Mouse (Mus musculus) erythroid progenitor cell, adult 5-6 weeks (primary cell): Measurements from ENCODE around the gene Mpped1. TPM values are rescaled to one million over a fixed set of nuclear protein-coding genes. Genes with fewer than 3 reads are reported as not detected.

Source experiments
- ATAC-seq: replicated peaks from 2 replicates; pipeline ENCODE4 v1.8.0; 2016; ENCODE audit warnings: moderate number of reproducible peaks, mild to moderate bottlenecking, moderate TSS enrichment, inconsistent platforms; ENCODE audit not compliant: poor library complexity, low FRiP score, severe bottlenecking
- total RNA-seq, 2 experiments: library from RNA; stranded (forward) in 1 of 2; stranded (reverse) in 1 of 2; fragments of 150-400 nt in 1 of 2; fragments of 186-747, 209-891 nt in 1 of 2; gene quantifications; 2 replicates each; pipeline versions ENCODE4 v1.2.3 to v1.2.4; 2015 to 2017; ENCODE audit warnings: low replicate concordance in 2 of 2

Gene Mpped1
- total RNA-seq, 2 experiments from 2014 or later, result not detected

DNA sequence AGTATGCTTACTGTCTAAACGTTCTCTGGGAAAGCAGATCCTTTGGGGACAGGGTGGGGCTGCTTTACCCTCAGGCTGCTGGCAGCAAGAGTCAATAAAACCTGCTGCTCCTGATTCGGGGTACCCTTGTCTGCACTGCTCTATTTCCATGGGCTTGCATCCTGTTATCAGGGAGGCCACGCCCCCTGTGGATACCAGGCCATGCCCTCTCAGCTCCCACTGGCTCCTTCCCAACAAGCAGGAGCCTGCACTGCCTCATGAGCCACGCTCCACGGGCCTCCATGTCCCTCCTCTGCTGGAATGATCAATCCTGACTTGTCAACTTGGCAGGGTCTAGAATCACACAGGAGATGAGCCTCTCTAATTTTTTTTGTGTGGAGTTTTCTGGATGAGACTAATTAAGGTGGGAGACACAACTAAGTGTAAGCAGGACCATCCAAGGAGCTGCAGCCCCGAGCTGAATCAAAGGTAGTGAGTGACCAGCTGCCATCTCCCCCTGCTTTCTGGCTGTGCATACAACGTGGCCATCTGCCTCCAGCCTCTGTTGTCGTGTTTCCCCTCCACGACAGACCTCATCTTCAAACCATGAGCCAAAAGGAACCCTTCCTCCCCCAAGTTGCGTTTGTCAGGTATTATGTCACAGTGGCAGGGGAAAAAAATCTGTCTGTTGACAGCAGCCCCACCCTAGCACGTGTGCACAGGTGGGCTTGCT lies 98.0 kb downstream of the Mpped1 start:
- ATAC-seq, result no peak

DNA sequence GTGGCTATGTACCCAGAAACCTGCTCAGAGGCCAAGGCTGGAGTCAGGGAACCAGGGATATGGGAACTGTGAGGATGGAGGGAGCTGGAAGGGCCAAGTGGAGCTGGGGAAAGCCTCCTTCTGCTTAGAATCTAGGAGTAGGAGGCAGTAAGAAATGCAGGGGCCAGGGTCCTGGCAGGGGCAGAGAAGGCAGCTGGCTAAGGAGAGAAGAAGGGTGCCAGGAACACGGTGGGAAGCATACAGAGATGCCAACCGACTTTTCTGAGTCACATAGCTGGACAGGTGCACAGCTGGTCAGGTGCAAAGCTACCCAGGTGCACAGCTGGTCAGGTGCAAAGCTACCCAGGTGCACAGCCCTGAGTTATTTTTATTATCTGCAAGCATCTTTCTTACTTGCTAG lies 98.6 kb downstream of the Mpped1 start:
- ATAC-seq, result no peak

DNA sequence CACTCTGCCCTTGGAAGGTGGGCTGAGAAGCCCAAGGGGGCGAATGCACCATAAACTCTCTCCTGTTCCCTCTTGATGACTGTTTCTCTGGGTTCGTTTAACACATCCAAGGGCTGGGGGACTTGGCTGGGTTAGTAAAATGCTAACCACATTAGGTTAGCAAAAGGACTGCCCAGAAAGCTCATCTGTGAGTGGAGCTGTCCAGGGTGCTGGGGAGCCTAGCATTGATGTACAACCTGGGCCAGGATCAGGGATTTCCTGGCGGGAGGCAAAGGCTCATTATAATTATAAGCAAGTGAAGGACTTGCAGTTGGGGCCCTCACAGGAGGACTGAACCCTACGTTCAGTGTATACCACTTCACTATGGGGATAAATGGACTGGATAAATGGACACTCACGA lies 100.6 kb downstream of the Mpped1 start:
- no peak for ATAC-seq

DNA sequence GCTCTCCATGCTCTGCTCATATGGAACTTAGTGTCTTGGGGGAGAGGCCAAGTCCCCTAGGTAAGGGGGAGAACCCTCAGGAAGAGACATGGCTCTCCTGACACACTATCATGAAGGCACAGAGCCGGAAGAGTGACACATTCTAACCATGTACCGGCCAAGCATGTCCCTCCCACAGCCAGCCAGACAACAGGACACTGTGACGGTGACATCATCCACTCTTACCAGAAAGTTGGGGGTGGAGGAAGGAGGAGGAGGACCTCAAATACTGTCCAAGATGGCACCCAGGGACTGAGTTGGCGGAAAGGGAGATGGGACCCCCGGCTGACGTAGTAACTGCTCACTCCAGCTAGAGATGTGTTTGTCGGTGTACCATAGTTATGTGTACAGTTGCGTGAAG lies 104.6 kb downstream of the Mpped1 start:
- ATAC-seq, result no peak

DNA sequence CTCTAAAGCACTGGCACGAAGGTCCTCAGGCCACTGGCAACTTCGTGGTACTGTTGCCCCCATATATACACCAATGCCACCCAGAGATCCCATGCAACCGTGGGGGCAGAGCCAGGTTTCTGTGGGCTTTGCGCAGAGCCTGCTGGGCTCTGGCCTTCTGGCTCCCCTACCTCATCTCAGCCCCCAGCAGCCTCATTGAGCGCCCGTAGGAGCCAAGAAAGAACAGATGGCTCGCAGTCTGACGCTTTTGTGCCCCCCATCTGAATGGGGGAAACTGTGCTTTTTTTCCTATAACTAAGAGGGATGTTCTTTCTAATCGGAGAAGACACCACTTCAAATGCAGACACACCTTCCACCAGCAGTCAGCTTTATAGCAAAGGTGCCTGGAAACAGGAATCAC lies 105.0 kb downstream of the Mpped1 start:
- no peak for ATAC-seq

GRCm38 (mm10) chr15:83892871-83893270 lies 113.6 kb downstream of the Mpped1 start:
- no peak for ATAC-seq

- no peak for ATAC-seq
Measured at GRCm38 (mm10) chr15:83894261-83894660, 115.0 kb downstream of the Mpped1 start.

GRCm38 (mm10) chr15:83896011-83896410 lies 116.7 kb downstream of the Mpped1 start:
- no peak for ATAC-seq

GRCm38 (mm10) chr15:83897286-83897685 lies 118.0 kb downstream of the Mpped1 start:
- no peak for ATAC-seq

GRCm38 (mm10) chr15:83906472-83906871 lies 127.2 kb downstream of the Mpped1 start:
- ATAC-seq, result no peak

Other genes with a start within 250 kb of the Mpped1 start
- gene Tspo, start 215.9 kb upstream of the Mpped1 start, total RNA-seq (2015; ENCODE audit: low replicate concordance), result 133 TPM in 2 replicates
- 92.7 and 104 TPM in 2 replicates for gene Tspo, start 215.9 kb upstream of the Mpped1 start, total RNA-seq (2017; ENCODE audit: low replicate concordance)
- gene Mcat, start 215.7 kb upstream of the Mpped1 start, total RNA-seq (2015; ENCODE audit: low replicate concordance), result 3.4 and 7.9 TPM in 2 replicates
- 2.8 and 13.2 TPM in 2 replicates for gene Mcat, start 215.7 kb upstream of the Mpped1 start, total RNA-seq (2017; ENCODE audit: low replicate concordance)
- 48.6 and 55.5 TPM in 2 replicates for gene Ttll12, start 184.3 kb upstream of the Mpped1 start, total RNA-seq (2015; ENCODE audit: low replicate concordance)
- 42.6 and 47.1 TPM in 2 replicates for gene Ttll12, start 184.3 kb upstream of the Mpped1 start, total RNA-seq (2017; ENCODE audit: low replicate concordance)
- gene Scube1, start 54.4 kb upstream of the Mpped1 start, total RNA-seq (2015; ENCODE audit: low replicate concordance), result not detected in 2 replicates
- gene Scube1, start 54.4 kb upstream of the Mpped1 start, total RNA-seq (2017; ENCODE audit: low replicate concordance), result not detected in 2 replicates